Mouse (Mus musculus) mouse trophoblast stem cell (cell line): ENCODE measurements at regions not wholly inside any gene's neighbourhood (a gene's known extent, or its start where the extent isn't known, plus 50 kb on each side); places are given as distances from the start of the nearest gene placed in this dataset.

Experiments
- in situ Hi-C, 2 experiments: fragments of 300-500 bp; cut with MseI, MboI; formaldehyde crosslinking; loops; 2 replicates in 1 of 2; 3 replicates in 1 of 2; pipeline ENCODE4 v1.15.1; 2025

DNA sequence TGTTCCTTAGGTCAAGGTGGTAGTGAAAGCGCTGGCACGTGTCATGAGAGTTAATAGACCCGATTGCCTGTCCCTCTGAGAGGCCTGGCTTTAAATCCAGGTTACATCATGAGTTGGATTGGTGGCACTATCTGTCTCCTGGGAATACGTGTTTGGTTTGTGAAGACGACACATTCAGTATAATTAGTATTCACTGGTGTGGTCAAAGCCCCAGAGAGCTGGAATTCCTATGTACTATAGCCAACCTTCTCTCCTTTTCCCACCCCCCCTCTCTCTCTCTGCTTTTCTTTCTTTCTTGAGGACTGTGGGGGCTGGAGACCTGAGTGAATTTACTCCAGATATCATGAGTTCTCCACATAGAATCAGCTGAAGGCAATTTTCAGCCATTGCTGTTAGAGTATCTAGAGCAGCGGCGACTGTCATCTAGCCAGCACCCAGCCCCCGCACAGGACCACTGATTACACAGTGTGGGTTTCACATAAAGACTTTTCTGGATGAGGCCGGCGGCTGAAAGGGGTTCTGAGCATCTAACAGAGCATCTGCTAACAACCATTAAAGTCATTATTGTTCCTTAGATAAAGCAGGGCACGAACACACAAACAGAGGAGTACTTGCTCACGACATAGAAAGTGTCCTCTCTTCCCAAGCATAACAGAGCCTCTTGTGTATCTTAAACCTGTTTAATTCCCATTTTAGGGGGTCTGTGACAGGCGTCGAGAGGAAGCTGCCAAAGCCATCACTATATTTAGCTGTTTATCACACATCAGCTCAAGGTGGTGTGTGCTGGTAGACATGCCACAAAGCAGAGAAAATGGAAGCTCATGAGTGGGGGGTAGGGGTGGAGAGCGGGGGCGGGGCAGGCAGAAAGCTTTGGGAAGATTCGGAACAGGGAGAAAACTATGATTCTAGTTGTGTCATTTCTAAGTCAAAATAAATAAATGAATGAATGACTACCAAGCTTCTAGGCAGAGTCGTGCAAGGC is 272.9 kb upstream of the Atp11b start:
- in situ Hi-C loops, result loop anchor here (5.0 to 25.0 kb wide), 4 partner anchors 376 to 844 kb away; no protein-coding TSS in a partner anchor

DNA sequence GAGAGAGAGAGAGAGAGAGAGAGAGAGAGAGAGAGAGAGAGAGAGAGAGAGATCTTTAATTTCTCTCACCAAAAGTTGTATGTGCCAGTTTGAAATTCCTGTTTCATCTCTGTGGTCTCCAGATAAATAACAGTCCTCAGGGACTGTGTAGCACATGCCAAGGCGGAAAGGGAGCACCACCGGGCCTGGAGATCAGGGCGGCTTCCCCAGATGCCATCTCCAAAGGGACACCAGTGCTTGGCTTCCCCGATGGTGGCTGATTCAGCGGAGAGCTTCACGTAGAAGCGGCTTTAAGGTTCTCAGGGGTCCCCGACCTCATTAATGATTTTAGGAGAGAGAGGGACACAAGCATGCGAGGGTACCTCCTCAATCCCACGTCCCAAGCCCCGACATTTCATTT is 272.1 kb upstream of the Atp11b start:
- in situ Hi-C loops, result loop anchor here (5.0 to 25.0 kb wide), 4 partner anchors 377 to 845 kb away; no protein-coding TSS in a partner anchor

DNA sequence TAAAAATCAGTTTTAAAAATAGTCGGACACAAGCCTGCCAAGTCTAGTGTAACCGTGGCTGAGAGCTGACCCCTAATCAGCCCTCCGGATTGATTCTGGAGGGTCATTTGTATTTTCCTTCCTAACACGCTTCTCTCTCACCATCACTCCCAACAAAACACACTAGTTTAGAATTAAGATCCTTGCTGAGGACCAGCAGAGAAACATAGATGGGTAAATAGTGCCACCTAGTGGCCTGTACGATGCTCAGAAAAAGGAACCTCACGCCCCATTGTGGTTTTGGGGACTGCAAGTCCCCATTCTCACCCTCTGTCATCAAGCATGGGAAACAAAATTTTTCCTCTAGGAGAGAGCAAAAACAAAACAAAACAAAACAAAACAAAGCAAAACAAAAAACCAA is 271.6 kb upstream of the Atp11b start:
- in situ Hi-C loops, result loop anchor here (5.0 to 25.0 kb wide), 4 partner anchors 377 to 845 kb away; no protein-coding TSS in a partner anchor

DNA sequence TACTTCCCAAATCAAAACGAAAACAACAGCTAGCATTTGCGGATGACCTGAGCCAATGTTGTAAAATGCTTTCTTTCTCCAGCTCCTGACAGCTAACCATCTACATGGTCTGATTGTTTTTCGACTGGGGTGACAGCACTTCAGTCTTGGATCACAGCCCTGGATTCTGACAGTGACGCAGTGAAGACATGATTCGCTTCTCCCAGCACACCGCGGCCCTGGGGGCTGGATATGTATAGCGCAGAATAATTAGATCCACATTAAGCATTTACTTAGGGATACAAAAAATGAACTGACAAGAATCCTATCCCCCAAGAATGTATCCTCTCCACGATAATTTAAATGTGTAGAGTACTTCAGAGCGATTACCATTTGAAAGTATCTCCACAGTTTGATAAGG is 271.1 kb upstream of the Atp11b start:
- in situ Hi-C loops, result loop anchor here (5.0 to 25.0 kb wide), 4 partner anchors 378 to 845 kb away; no protein-coding TSS in a partner anchor

DNA sequence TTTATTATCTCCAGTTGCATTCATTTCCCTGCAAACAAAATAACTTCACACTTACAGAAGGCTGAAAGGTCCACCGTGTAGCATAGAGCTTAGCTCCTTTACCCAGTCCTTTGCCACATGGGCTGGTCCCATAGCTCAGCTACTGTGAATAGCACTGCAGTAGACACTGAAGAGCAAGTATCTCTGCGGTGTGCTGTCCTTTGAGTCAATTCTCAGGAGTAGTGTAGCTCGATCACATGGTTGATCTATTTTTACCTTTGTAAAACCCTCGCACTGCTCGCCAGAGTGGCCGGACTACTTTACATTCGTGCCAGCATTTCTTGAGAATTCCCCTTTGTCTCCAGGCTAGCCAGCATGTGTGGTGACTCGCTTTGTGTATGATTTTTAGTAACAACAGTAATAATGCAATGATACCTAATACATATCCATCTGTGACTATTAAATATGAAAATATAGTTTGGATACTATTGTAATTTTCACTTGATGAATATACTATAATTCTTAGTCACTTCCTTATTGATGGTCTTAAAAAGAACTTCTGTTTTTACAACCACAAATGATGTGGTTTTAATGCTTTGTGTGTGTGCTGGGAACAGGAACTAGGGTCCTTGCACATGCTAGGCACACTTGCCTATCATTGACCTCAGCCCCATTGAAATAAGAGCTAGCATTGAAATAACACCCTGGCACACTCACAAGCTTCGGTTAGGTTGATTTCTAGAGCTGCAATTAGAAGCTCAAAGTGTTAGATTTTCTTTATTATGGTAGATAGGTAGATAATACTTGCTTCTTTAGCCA is 257.7 kb upstream of the Atp11b start:
- in situ Hi-C loops, result loop anchor here (25.0 kb wide), 2 partner anchors 709 to 859 kb away; no protein-coding TSS in a partner anchor

DNA sequence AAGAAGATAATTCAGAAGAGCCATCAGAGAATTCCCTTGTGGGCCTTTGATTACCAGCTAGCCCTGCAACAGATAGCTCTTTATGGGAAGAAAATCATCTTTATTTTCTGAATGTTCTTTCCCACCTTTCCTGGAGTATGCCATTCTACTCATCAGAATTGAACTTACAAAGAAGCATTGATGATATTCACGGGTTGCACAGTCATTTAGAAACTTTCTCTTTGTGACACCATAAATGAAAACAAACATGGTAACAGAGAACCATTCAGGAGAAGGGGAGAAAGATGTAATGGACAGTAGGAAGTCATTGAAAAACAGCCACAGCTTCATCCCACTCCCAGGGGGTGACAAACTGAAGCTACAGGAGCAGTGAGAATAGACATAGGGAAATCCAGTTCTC is 243.6 kb upstream of the Atp11b start:
- in situ Hi-C loops, result no loop called here

DNA sequence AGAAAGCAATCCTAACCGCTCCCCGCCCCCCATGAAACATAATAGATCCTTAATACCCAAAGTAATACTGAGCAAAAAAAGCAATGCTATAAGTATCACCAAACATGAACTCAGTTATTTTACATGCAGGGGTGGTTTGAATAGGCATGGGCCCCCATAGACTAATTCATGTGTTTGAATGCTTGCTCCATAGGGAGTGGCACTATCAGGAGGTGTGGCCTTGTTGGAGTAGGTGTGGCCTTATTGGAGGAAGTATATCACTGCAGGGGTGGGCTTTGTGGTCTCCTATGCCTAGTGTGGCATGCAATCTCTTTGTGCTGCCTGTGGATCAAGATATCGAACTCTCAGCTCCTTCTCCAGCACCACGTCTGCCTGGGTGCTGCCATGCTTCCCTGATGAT is 237.4 kb upstream of the Atp11b start:
- in situ Hi-C loops, result no loop called here

DNA sequence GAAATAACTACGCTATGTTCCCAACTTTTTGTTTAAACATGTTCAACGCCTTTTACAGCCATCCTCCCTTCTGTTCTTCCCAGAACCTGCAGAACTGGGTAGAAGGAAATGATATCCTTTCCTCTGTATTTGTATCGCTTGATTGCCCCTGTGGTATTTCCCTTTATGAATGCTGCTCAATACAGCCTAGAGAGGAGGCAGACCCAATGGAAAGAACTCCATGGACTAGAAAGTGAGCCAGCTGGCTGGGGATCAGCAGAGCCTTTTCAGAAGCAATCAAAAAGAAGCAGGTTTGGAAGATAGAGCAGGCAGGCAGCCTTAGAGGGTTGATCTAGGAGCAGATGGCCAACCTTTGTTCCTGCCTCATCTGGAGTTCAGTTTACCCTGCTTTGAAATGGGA is 233.8 kb upstream of the Atp11b start:
- in situ Hi-C loops, result no loop called here

DNA sequence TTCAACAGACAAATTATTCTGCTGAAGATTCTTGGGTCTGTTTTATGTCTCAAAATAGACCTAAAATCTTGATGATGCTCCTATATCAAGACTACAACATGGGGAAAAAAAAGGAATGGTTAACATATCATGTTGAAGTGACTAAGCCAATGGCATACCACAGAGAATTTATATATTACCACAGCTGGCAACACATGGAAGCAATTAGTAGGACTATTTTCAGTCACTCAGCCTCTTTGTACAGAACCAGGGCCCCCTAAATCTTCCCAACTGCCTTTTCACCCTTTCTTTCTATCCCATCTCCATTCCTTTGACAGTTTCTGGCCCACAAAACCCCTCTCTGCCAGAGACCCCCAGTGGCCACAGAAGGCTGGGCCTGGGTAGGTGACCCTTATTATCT is 206.2 kb upstream of the Atp11b start:
- in situ Hi-C loops, result no loop called here

DNA sequence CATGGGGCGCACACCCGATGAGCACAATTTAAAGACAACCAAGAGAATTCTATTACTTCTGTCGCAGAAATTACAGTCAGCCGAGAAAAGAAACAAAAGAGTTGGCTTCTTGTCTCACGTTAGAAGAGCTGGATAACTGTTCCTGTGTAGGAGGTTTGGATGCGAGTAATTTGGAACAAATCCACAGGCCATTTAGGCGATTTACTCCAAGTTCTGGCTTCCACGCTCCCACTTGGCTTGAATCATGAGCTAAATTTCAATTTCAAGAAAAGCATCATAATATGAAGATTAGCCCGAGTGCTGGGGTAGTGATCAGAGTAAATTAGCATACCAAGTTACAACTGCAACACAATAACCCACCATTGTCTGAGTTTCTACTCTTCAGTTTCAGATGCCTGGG is 202.1 kb upstream of the Atp11b start:
- in situ Hi-C loops, result no loop called here

DNA sequence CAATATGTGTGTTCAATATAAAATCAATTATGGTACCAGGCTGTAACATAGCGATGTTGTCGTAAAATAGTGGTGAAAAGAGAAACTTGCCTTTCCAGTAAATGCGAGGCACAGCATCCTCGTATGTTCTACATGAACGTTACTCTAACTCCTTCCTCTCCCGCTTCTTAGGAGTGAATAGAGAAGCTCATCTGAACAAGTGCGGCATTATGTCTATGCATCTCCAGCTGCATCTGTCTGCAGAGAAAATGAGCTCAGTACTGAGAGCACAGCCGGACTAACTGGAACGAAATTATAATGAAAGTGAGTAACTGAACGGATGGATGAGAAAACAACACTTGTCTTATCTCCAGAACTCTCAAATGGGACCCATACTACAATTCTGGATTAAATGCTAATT is 193.5 kb upstream of the Atp11b start:
- in situ Hi-C loops, result no loop called here

DNA sequence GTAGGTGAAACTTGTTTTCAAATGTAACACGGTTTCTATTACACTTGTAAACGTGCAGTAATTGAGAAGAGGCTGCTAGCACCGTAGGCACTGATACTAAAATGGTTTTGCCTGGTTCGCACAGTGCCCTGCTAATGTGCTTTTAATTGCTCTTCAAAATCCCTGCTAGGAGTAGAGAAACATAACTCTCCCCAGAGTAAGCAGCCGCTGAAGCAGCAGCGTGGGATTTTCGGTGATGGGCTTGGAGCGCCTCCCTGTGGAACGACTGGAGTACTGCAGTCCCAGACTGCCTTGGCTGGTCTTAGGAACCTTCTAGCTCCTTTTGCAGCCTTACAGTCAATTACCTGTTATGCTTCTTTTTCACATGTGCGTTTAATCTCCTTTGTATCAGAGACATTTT is 179.5 kb upstream of the Atp11b start:
- in situ Hi-C loops, result no loop called here
